Mouse (Mus musculus): ENCODE results near the gene Cd68. TPM values are rescaled to one million over a fixed set of nuclear protein-coding genes. Genes with fewer than 3 reads are reported as not detected.
A peak's percentile ranks its signal among the peaks of the same experiment; 100 is the strongest.

The Cd68 gene
- total and polyA plus RNA-seq, 3 experiments: 7.4 to 14.8 (median 7.6) TPM

- H3K36me3 ChIP-seq (ENCODE audit: control insufficient read depth, insufficient read depth, low read length): peaks cover 17% of the 10 kb centered on the region
- no peak overlapping the region for H3K4me3 ChIP-seq
- no peak overlapping the region for H3K9ac ChIP-seq (ENCODE audit: low read depth, low read length)
- TF ChIP-seq EP300 (IDR thresholded peaks at IDR 0.05; ENCODE audit: insufficient read depth, low read depth, low read length) (no peak), POLR2A (IDR thresholded peaks at IDR 0.05; ENCODE audit: insufficient read depth, low read depth, low read length) (no peak), CTCF (IDR thresholded peaks at IDR 0.05) (no peak)
- DNase-seq: no peak
- intact Hi-C loops (cut with DNase I): no loop called here
- no peaks in the 10 kb centered on the region for H3K27me3 ChIP-seq (ENCODE audit: control insufficient read depth, insufficient read depth, low read length)
- peaks cover 10% of the 10 kb centered on the region for H3K4me1 ChIP-seq (ENCODE audit: control insufficient read depth, insufficient read depth, low read length)
- WGBS: 88% methylated on average over 3 of the region's 3 CpGs
- H3K27ac ChIP-seq: no peak overlapping the region
- no peaks in the 10 kb centered on the region for H3K79me2 ChIP-seq (replicated peaks; ENCODE audit: control insufficient read depth, insufficient read depth, low read length)
Measured at GRCm38 (mm10) chr11:69666665-69667005, 682 bp upstream of the Cd68 start.

GRCm38 (mm10) chr11:69665457-69665960 lies 444 bp downstream of the Cd68 start:
- Histone ChIP-seq H3K36me3 (ENCODE audit: control insufficient read depth, insufficient read depth, low read length) (peaks cover 14% of the 10 kb centered on the region), H3K27ac (no peak overlapping the region; the same call in 1 of the 2 replicates), H3K27me3 (ENCODE audit: control insufficient read depth, insufficient read depth, low read length) (no peaks in the 10 kb centered on the region), H3K4me1 (ENCODE audit: control insufficient read depth, insufficient read depth, low read length) (peaks cover 6% of the 10 kb centered on the region), H3K79me2 (replicated peaks; ENCODE audit: control insufficient read depth, insufficient read depth, low read length) (no peaks in the 10 kb centered on the region), H3K9ac (ENCODE audit: low read depth, low read length) (no peak overlapping the region), H3K4me3 (no peak overlapping the region)
- intact Hi-C loops (cut with DNase I): no loop called here
- TF ChIP-seq CTCF (IDR thresholded peaks at IDR 0.05): no peak
- no peak for TF ChIP-seq EP300 (IDR thresholded peaks at IDR 0.05; ENCODE audit: insufficient read depth, low read depth, low read length)
- no peak for TF ChIP-seq POLR2A (IDR thresholded peaks at IDR 0.05; ENCODE audit: insufficient read depth, low read depth, low read length)
- no peak for DNase-seq
- WGBS: 66% methylated on average over 9 of the region's 9 CpGs

DNA sequence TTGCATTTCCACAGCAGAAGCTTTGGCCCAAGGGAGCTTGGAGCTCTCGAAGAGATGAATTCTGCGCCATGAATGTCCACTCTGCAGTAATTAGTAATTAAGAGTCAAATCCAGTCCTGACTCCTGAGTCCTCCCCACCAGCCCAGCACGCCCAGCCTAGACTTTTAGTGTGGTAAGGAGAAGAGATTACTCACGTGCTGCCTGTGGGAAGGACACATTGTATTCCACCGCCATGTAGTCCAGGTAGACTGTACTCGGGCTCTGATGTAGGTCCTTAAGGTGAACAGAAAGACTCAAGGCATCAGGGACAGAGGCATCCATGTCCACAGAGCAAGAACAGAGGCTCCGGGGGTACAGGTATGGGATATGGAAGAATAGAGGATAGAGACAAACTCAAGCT lies 1.1 kb downstream of the Cd68 start:
- intact Hi-C loops (cut with DNase I): no loop called here
- no peak for DNase-seq
- TF ChIP-seq EP300 (IDR thresholded peaks at IDR 0.05; ENCODE audit: insufficient read depth, low read depth, low read length): no peak
- no peak for TF ChIP-seq CTCF (IDR thresholded peaks at IDR 0.05)
- TF ChIP-seq POLR2A (IDR thresholded peaks at IDR 0.05; ENCODE audit: insufficient read depth, low read depth, low read length): no peak
- peaks cover 7% of the 10 kb centered on the region for H3K36me3 ChIP-seq (ENCODE audit: control insufficient read depth, insufficient read depth, low read length)
- H3K9ac ChIP-seq (ENCODE audit: low read depth, low read length): no peak overlapping the region
- H3K4me3 ChIP-seq: no peak overlapping the region
- WGBS: 85% methylated on average over 7 of the region's 7 CpGs
- no peaks in the 10 kb centered on the region for H3K79me2 ChIP-seq (replicated peaks; ENCODE audit: control insufficient read depth, insufficient read depth, low read length)
- H3K27me3 ChIP-seq (ENCODE audit: control insufficient read depth, insufficient read depth, low read length): no peaks in the 10 kb centered on the region
- H3K27ac ChIP-seq: no peak overlapping the region; the same call in 1 of the 2 replicates
- H3K4me1 ChIP-seq (ENCODE audit: control insufficient read depth, insufficient read depth, low read length): peaks cover 6% of the 10 kb centered on the region

DNA sequence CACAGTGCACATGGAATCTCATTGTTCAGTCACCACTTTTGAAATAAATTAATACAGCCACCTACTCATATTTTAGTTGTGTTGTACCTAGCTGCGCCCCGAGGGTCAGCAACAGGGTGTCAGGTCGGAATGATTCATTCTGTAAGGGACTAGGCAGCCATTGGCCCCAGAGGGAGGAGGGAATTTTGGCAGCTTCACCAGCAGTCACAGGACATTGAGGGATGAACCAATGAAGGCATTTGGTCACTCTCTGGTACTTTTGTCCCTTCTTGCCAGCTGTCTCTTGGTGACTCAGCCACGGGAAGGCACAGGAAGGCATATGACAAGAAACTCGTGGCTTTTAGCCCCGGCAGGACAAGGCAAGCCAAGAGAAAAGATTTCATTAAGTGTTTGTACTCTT lies 2.2 kb downstream of the Cd68 start:
- intact Hi-C loops (cut with DNase I): no loop called here
- no peaks in the 10 kb centered on the region; the same call in 1 of the 2 replicates for H3K36me3 ChIP-seq (ENCODE audit: control insufficient read depth, insufficient read depth, low read length)

DNA sequence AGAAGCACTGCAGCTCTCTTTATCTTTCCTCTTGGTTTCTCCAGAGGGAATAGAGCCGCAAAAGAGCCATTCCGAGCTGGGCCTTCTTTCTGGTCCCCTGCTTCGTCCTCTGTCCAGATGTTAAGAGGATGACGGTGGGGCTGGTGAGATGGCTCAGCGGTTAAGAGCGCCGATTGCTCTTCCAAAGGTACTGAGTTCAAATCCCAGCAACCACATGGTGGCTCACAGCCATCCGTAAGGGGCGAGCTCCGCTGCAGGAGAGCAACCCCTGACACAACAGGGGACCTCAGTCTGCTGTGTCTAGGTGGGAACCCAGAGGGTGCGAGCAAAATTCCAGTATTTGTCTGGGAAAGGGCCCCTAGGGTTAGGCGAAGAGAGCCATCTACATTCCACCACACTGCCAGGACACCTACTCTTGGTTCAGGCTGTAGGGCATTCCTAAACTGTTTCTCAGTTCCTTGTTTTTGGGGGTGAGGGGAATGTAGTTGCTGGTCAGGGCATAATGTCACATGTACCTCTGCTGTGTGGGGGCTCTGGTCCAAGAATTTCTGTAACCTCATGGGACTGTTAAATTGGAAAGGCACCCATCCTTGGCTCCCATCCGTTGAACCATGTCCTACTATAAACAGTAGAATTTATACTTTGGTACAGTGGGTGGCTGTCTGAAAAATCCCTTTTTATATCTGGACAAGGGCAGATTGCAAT lies 2.8 kb downstream of the Cd68 start:
- WGBS: 54% methylated on average over 13 of the region's 13 CpGs
- intact Hi-C loops (cut with DNase I): no loop called here
- TF ChIP-seq CTCF (IDR thresholded peaks at IDR 0.05) (no peak), EP300 (IDR thresholded peaks at IDR 0.05; ENCODE audit: insufficient read depth, low read depth, low read length) (no peak), POLR2A (IDR thresholded peaks at IDR 0.05; ENCODE audit: insufficient read depth, low read depth, low read length) (no peak)
- Histone ChIP-seq H3K27me3 (ENCODE audit: control insufficient read depth, insufficient read depth, low read length) (no peaks in the 10 kb centered on the region), H3K4me3 (peak overlapping the region; percentile 79), H3K9ac (ENCODE audit: low read depth, low read length) (peak overlapping the region; percentile 23), H3K36me3 (ENCODE audit: control insufficient read depth, insufficient read depth, low read length) (no peaks in the 10 kb centered on the region; the same call in 1 of the 2 replicates), H3K79me2 (replicated peaks; ENCODE audit: control insufficient read depth, insufficient read depth, low read length) (no peaks in the 10 kb centered on the region), H3K4me1 (ENCODE audit: control insufficient read depth, insufficient read depth, low read length) (peaks cover 6% of the 10 kb centered on the region), H3K27ac (peak overlapping the region; percentile 98)
- DNase-seq: no peak

More for the DNA sequence above, 2.2 kb downstream of the Cd68 start:
- Histone ChIP-seq H3K4me1 (ENCODE audit: control insufficient read depth, insufficient read depth, low read length) (peaks cover 6% of the 10 kb centered on the region), H3K79me2 (replicated peaks; ENCODE audit: control insufficient read depth, insufficient read depth, low read length) (no peaks in the 10 kb centered on the region), H3K27ac (peak overlapping the region; percentile 98; the same call in 1 of the 2 replicates), H3K9ac (ENCODE audit: low read depth, low read length) (no peak overlapping the region), H3K4me3 (no peak overlapping the region), H3K27me3 (ENCODE audit: control insufficient read depth, insufficient read depth, low read length) (no peaks in the 10 kb centered on the region)
- peak; percentile 40 to 41 for DNase-seq
- TF ChIP-seq CTCF (IDR thresholded peaks at IDR 0.05): no peak
- TF ChIP-seq EP300 (IDR thresholded peaks at IDR 0.05; ENCODE audit: insufficient read depth, low read depth, low read length): peak; percentile 63; the same call in 1 of the 2 replicates
- 47% methylated on average over 6 of the region's 6 CpGs for WGBS

DNA sequence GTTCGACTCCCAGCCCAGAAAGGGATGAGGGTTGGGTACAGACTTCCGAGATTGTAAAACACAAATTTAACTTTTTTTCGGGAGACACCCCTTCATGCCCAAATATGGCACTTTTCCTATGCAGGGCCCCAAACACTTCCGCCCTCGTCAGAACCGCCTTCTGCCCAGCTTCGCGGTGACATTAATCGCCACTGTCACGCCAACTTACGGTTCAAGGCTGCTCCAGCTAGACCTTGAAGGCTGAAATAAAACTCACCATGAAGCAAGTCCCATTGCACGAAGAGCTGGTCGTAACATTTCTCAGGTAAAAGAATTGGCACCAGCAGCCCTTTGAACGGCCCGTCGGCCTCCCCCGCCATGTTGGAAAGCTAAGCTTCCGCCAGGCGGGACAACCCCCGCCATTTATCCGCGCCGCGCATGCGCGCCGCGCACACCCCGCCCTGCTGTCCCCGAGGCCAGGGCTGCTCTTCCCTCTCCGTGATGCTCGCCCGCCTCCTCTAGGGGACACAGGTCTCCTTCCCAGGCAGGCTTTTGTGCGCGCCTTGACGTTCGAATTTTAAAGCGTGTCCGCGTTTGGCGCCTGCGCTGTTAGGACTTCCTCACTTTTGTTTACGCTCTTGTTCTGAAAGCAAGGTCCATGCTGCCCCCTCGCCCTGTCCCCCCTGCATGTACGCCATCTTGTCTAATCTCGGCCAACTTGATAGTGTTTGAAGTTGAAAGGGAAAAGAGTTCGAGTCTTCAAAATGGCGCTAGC lies 3.6 kb downstream of the Cd68 start, which contains the start of gene Mpdu1:
TSS of gene Mpdu1 (minus strand) at position 430 of the 754 bp plus-strand sequence.
- Histone ChIP-seq H3K79me2 (replicated peaks; ENCODE audit: control insufficient read depth, insufficient read depth, low read length) (no peaks in the 10 kb centered on the region), H3K4me1 (ENCODE audit: control insufficient read depth, insufficient read depth, low read length) (peaks cover 6% of the 10 kb centered on the region), H3K27ac (peak within 1 kb of the TSS; percentile 98), H3K36me3 (ENCODE audit: control insufficient read depth, insufficient read depth, low read length) (no peaks in the 10 kb centered on the region), H3K27me3 (ENCODE audit: control insufficient read depth, insufficient read depth, low read length) (no peaks in the 10 kb centered on the region), H3K9ac (ENCODE audit: low read depth, low read length) (peak within 1 kb of the TSS; percentile 55), H3K4me3 (peak within 1 kb of the TSS; percentile 79)
- intact Hi-C loops (cut with DNase I): no loop called here
- peak; percentile 93 to 97 for DNase-seq
- TF ChIP-seq EP300 (IDR thresholded peaks at IDR 0.05; ENCODE audit: insufficient read depth, low read depth, low read length) (peak; percentile 56), POLR2A (IDR thresholded peaks at IDR 0.05; ENCODE audit: insufficient read depth, low read depth, low read length) (peak; percentile 92), CTCF (IDR thresholded peaks at IDR 0.05) (peak; percentile 67)
- WGBS: under 1% methylated on average over 48 of the region's 48 CpGs
